Mouse (Mus musculus) gastrocnemius, postnatal 25 days (tissue): Measurements from ENCODE around the gene Agpat3. TPM values are rescaled to one million over a fixed set of nuclear protein-coding genes. Genes with fewer than 3 reads are reported as not detected.

Source experiments
- DNase-seq: peaks from one replicate; pipeline ENCODE4 v3.0.0; 2022
- total RNA-seq, 2 experiments: library from RNA; stranded (reverse); gene quantifications; 1 replicate in 1 of 2; 2 replicates in 1 of 2; pipeline ENCODE4 v1.2.3; 2021

Agpat3 gene
- total RNA-seq, 2 experiments from 2014 or later: 120 to 123 TPM

DNA sequence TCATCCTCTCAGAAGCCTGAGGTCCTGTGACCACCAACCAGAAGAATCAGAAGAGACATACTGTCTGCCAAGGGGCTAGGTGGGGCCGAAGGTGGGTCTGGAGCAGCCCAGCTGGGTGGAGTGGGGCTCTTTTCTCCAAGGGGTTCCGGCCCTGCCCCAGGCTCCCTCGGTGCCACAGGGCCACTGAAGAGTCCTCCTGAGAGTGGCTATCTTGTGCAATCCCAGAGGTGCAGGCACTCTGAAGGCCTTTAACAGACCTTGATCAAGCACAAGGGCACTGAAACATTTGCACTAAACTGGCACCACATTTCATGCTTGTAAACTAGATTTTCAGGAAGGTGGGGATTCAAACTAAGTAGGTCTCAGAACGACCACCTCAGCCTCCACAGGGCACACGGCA is 55.9 kb downstream of the Agpat3 start:
- DNase-seq: no peak

DNA sequence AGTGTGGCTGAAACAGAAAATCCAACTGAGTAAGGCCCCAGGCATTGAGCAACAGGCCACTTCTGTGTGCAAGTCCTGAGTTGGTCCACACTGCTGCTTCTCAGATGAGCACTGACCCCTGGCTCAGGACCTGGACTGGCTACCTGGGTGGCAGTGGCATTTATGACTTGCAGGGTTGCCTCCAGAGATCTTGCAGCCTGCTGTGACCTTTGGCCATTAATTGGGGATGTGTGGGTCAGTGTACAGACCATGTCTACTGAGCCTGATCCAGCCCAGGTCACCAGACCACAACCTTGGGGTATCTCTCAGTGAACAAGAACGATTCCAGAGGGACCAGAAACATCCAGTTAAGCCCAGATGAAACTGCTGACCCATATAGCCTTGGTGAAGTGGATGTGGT is 58.7 kb downstream of the Agpat3 start:
- DNase-seq: no peak

DNA sequence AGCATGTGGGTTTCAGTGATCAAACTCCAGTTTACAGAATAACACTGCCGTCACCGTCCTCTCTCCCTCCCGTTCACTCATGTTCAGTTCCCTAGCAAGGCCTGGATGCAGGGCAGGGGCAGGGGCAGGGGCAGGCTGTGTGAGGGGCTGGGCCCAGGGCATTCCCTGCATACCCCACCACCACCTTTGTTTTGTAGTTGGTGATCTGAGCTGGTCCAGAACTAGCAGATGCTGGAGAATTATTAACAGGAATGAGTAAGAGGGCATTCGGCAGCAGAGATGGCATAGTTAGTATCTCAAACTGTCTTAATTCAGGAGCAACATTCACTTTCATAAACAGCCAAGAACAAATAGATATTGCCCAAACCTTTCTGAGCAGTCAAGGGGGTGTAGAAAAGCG is 59.9 kb downstream of the Agpat3 start:
- no peak for DNase-seq

DNA sequence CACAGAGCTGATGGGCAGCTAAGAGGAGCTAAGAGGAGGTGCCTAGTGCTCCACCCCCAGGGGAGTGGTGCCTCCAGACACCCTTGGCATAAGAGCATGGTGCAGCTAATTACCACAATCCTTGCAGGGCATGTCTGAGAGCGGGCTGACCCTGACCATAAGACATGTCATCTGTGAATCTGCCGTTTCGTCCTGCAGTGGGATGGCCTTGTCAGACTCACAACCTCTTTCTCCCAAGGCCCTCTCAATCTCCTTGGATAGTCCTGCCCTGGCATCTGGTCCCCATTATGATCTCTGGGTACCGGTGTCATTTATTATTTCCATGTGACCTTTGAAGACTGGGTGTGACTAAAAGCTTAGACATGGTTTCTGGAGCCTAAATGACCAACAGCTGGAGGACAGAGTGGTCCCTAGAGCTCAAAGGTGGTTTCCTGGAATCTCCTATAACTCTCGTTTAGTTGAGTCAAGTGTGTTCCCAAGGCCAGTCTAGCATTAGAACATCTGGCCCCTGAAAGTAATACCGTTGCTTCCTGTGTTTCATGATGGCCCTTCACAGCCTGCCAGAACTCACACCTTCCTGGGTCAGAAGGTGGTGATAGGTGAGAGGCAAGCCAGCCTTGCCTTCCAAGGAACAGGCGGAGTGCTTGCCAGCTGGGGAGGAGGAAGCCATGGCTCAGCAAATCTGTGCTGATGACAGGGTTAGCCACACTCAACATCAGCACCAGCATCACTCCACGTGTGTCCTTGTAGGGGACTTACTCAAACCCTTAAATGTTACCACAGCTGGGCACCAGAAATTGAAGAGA is 61.4 kb downstream of the Agpat3 start:
- no peak for DNase-seq

DNA sequence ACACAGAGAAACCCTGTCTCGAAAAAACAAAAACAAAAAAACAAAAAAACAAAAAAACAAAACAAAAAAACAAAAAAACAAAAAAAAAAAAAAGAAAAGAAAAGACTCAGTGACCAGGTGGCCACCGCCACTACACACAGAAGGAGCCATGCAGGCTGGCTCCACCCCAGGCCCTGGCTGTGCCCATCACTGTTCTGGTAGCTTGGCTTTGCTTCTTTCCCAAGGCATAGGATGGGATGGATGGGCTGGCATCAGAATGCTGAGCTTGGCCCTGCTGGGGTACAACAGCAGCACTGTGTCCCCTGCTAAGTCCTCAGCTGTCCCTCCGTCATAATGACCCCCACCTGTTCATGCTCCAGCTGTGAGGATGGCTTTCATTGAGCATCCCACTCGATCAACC is 63.4 kb downstream of the Agpat3 start:
- DNase-seq: no peak

DNA sequence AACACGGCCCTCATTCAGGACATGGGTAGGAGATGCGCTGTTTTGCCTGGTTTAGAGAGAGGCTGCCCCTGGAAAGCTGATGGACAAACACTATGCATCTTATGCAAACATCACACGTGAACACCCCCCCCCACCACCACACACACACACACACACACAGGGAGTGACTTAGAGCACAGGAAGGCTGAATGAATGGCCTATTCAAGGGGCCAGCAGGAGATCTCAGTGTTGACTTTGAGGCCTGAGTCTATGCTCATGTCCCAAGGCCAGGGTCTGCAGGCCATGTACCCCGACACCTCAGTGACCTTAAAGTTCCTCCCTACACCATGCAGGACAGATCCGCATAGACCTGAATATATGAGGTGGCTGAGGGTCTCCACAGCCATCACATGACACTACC is 64.2 kb downstream of the Agpat3 start:
- no peak for DNase-seq

DNA sequence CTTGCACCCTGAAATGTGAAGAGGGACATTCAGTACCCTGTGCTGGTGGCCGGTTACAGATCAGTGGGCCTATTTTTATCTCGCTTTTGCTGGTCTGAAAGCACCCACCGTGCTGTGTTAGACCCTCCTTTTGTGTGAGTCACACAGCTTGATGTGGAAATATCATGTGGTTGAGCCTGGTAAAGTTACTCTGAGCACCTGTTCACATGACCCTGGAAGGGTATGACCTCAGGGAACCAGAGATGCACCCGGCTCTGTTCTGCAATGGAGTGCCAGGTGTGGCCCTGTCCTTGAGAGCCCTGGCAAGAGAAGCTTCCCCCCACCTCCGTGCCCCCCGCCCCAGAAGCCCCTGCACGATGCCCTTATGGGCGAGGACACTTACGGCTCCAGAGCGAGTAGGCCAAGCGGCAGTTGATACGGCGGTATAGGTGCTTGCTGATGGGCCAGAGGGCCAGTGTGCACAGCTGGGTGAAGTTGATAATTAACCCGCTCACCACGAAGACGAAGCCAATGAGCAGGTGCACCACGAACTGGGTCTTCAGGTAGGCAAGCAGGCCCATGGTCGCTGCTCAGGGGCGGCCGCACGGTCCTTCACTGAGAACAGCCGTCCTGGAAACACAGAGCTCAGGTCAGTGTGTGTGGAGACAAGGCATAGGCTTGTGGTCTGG is 64.7 kb downstream of the Agpat3 start:
- DNase-seq: no peak

DNA sequence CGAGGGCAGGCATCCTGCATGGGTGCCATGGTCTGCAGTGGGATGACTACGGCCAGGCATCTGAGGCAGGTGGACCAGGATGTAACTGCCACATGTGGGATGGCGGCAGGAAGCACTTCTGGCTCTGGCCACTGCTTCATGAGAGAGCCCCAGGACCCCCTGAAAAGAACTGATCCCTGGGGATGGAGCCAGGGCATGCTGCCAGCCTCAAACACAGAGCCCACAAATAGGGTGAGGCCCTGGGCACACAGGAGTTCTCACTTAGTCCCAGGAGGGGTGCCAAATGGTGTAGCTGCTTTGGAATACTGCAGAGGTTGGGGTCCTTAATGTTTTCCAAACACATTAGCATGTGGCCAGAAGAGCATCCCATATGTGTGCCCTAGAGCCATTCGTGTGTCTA is 66.3 kb downstream of the Agpat3 start:
- DNase-seq: no peak

DNA sequence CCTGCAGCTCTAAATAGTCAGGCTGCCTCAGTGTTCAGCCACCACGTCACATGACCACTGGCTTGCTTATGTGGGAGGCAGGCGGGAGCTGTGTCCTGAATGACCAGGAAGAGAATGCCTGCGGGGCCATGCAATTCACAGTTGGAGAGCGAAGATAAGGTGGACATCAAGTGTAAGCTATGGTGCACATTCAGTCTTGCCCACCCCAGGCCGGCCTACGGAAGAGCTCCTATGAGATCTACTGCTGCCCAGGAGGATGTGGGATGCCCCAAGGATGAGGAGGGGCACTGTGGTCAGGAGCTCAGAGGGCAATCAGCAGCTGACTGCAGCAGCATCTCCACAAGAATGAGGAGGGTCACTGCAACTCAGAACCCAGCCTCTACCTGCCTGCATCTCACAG is 66.9 kb downstream of the Agpat3 start:
- no peak for DNase-seq

DNA sequence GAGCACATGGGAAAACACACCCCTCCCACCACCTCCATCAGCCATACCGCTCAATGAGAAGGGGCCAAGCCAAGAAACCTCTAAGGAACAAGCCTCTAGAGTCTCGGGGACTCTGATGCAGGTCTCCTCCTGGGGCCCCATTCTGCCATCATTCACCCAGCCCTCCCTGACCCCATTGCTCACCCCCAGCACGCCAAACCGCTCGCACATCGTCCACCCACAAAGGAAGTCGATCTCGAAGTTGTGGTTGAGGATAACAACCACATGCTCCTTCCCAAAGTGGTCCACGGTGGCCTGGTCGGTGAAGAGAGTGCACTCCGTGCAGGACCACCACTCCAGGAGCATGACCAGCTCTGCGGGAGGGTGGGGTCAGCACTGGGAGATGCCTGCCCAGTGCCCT is 67.5 kb downstream of the Agpat3 start:
- DNase-seq: no peak

DNA sequence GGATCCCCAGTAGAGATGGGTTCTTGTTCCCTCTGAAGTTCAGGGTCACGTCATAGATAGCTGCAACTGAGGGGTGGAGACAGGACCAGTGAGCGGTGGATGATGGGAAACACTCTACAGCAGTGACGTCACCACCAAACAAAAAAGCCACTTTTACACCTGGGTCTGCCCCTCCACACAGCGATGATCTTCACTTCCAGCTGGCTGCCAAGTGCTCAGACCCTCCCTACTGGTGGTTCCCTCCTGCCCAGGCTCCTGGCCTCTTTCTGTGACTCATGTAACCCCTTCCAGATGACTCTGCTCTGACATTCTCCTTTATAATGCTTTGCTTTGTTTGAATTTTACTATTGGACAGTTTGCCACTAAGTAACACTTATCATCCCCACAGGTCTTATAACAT is 69.9 kb downstream of the Agpat3 start:
- DNase-seq: no peak

DNA sequence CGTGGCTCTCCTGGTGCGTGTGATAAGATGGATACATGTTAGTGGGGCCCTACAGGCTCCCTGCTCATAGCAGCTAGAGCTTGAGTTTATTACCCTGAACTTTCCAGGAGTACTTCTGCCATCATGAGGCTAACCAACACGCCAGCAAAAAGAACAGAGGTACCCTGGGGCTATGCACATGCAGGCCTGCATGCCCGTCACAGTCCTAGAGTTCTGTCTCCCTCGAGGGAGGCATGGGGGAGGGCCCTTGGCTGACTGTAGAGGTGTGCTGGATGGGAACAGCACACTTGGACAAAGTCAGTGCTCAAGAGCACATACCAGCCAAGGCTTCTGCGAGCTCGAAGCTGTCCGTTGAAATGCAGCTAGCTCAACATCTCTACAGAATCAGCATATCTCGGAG is 71.8 kb downstream of the Agpat3 start:
- no peak for DNase-seq

DNA sequence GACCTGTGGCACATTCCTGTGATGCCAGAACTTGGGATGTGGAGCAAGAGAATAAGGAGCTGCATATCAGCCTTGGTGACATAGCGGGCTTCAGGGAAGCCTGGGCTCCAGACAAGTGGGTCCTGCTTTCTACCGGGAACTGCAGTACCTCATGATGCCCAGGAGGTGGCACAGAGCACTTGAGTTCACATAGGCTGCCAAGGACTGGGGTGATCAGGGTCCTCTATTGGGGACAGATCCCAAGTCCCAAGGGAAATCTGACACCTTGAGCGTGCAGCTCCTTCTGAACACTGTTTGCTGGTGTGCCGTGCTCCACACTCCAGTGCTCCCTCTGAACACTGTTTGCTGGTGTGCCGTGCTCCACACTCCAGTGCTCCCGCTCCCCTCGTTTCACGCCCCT is 73.1 kb downstream of the Agpat3 start:
- DNase-seq: no peak

DNA sequence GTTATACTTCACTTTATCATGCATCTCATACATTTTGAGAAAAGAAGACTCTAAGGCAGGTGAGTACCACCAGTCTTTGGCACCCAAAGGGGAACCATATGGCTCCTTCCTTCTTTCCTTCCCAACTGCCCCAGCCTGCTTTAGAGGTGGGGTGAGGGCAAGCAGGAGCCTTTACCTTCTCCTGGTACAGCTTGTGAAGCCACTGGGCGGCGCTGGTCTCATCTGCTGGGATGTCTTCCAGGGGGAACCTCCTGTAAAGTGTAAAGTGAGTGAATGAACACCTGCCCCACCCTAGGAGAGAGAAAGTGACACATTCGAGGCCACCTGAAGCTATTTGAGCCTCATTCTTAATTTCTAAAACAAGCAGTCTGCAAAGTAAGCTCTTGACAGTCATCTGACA is 74.5 kb downstream of the Agpat3 start:
- DNase-seq: no peak

DNA sequence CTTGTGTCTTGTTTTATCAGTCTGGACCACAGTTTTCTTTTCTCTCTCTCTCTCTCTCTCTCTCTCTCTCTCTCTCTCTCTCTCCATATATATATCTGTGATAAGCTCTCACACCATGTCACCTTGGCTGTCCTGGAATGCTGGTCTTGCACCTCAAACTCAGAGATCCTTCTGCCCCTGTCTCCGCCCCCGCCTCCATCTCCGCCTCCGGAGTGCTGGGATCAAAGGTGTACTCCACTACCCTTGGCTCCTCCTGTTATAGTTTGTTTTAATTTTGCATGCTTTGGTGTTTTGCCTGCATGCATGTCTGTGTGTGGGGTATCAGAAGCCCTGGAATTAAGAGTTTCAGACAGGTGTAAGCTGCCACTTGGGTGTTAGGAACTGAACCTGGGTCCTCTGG is 76.0 kb downstream of the Agpat3 start:
- DNase-seq: no peak

DNA sequence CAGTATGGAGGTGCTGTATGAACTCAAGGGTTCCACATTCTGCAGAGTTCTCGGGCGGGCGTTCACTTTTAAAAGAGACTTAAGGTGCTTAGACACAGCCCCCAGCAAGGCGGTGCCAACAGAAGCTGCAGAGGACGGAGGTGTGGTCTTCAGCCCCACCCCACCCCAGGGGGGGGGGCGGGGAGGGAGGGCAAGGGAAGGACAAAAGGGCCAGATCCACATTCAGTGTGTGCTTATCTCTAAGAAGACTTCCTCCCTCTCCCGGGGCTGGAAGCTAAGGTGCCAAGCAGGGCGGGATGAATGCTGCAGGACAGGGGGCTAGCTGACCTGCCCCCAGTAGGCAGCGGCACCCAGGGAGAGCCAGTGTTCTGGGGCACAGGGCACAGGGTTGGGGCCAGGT is 79.4 kb downstream of the Agpat3 start:
- no peak for DNase-seq

DNA sequence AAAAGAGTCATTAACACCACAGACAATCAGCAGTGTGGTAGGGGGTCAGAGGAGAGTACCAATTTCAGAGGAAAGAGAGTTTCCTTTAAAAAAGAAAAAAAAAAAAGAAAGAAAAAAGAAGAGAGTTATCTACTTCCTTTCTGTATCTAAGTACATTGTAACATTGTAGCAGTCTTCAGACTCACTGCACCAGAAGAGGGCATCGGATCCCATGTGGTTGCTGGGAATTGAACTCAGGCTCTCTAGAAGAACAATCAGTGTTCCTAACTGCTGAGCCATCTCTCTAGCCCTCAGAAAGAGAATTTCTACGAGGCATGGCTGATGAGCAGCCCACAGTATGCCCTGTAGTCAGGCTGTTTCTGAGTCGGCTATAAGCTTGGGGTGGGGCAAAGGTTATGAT is 86.4 kb downstream of the Agpat3 start:
- no peak for DNase-seq

DNA sequence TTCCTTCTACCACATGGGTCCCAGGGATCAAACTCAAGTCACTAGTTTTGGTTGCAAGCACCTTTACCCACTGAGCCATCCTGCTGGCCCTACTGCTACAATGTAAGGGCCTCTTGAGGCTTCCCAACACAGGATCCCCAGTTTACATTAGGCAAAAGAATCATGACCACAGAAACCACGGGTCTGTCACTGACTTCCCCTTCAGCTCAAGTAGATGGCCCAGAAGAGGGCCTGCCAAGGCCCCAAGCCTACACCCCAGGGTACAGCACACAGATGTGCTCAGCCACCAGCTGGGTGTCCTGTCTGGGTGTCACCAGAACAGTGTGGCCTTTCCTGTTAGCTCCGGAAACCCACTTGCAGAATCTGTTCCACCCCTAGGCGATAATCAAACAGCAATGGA is 87.6 kb downstream of the Agpat3 start:
- no peak for DNase-seq

DNA sequence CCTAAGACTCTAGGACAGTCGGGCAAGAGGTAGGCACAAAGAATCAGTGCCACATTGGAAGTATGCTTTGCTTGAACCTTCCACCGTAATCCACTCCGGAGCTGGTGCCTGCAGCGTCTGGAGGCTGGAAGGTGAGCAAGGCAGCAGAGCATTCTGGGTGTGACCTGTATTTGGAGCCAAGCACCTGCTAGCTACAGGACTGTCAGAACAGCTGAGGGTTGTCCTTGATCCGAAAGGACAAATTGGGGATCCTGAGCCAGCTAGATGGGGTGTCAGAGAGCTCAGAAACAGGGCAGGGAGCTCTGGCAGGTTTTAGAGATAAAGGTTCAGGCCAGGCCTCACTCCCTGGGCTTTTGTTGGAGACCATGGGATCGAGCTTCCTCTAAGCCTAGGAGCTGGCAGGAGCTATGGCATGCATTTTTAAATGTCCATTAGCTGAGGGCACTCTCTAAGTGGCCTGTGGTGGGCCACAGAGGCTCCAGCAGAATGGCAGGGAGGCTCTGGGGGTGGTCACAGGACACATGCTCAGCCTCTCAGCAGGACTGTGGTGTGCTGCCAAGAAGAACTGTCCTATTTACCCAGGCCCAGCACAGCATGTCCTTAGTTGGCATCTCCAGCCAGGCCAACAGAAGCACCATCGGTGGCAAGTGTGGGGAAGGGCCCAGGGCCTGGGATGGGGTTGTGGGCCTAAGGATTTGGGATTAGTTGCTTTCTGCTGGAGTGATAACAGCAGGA is 91.2 kb downstream of the Agpat3 start:
- DNase-seq: peak; percentile 59

DNA sequence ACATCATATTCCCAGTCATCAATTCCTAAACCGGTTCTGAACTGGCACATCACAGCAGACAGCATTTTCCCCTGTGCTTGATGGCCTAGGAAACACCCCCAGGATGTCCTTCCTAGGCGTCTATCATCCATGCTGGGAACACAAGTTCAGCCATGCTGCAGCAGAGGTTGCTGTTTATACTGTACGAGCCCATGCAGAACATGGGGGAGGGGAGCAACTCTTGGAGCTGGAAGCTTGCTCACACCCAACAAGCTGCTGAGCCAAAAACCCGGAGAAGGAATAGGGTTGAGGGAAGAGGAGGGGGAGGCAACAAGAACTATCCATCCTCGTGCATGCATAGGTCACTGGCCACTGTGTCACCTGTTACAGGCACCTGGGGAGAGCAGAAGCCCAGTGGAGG is 92.0 kb downstream of the Agpat3 start:
- DNase-seq: no peak

DNA sequence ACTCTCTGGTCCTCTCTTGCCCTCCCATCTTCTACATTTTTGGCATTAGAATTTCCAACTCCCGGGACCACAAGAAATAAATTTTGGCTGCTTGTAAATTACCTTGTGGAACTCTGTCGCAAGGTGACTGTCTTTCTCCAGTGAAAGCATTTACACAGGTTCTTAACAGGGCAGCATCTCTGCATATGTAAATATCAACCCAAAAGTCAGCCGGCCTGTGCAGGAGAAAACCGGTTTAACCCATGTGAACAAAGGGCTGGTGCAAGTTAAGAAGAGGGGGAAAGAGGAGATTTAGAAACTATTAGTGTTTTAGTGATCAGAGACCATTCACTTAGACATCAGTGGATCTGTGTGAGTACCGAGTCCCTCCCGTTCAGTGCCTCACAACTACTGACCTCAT is 92.6 kb downstream of the Agpat3 start:
- DNase-seq: no peak

DNA sequence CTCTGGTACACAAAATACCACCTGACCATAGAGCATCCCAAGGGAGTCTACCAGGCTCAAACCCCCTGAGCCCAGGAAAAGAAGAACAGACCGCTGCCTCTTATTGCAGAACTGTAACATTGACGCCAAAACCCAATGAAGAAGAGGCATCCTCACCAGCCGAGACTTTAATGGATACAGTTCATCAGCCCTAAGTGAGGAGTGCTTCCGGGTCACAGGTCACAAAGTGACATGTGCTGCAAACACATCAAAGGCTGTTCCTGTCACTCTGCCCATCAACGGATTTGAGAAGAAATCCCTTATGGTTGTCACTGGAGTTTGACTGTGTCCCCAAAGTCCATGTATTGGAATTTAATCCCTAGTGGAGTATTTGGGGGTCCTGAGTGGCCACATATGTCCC is 93.1 kb downstream of the Agpat3 start:
- DNase-seq: no peak

DNA sequence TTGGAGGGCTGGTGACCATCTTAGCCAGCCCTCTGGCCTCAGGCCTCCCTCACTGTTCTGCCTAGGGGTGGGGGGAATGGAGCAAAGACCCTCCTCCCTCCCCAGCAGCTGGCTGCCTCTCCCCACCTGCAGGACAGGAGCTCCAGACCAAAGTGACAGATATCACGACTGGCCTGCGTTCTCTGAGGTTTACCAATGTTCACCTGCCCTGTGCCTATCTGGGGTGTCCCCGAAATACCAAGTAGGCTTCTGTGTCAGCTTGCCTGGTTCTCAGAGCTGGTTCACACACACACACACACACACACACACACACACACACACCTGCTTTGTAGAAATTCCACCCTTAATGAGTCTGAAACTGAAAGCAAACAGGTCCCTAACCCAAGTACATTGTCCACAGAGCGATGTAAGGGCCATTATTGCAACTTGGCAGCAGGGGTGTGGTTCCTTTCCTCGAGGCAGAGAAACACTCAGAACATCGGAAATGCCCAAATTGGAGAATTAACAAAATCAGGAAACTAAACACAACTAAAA is 94.1 kb downstream of the Agpat3 start:
- no peak for DNase-seq
